Mouse (Mus musculus) embryonic fibroblast, embryonic 13.5 days (primary cell): ENCODE results near the gene Dbn1. TPM values are rescaled to one million over a fixed set of nuclear protein-coding genes. Genes with fewer than 3 reads are reported as not detected.

Experiments
- H3K27ac ChIP-seq: 2 replicates; pipeline ENCODE4 v1.5.1; 2012; ENCODE audit warnings: low read length, control low read depth, inconsistent platforms; ENCODE audit not compliant: insufficient read depth
- H3K4me1 ChIP-seq: 2 replicates; pipeline ENCODE4 v1.6.1; 2011; ENCODE audit warnings: low read length; ENCODE audit not compliant: control insufficient read depth, insufficient read depth
- H3K4me3 ChIP-seq: 2 replicates; pipeline ENCODE4 v1.5.1; 2011; ENCODE audit warnings: mild to moderate bottlenecking, control low read depth, low read length; ENCODE audit not compliant: insufficient read depth
- CTCF ChIP-seq: IDR thresholded peaks from 2 replicates; pipeline ENCODE4 v1.5.1; 2011; ENCODE audit warnings: mild to moderate bottlenecking, control low read depth, low read length, moderate library complexity, borderline replicate concordance; ENCODE audit not compliant: insufficient read depth
- POLR2A ChIP-seq: IDR thresholded peaks from 2 replicates; pipeline ENCODE4 v1.6.1; 2011; ENCODE audit warnings: low read depth, mild to moderate bottlenecking, control low read depth, low read length, moderate library complexity
- polyA plus RNA-seq: library from polyadenylated mRNA; stranded (reverse); fragments of >200 nt; gene quantifications from 2 replicates; pipeline ENCODE4 v1.2.4, GENCODE M21; 2011; ENCODE audit warnings: low read depth; ENCODE audit not compliant: missing spikeins, insufficient read length

Dbn1 gene
- polyA plus RNA-seq, 1 experiment: 105 TPM

DNA sequence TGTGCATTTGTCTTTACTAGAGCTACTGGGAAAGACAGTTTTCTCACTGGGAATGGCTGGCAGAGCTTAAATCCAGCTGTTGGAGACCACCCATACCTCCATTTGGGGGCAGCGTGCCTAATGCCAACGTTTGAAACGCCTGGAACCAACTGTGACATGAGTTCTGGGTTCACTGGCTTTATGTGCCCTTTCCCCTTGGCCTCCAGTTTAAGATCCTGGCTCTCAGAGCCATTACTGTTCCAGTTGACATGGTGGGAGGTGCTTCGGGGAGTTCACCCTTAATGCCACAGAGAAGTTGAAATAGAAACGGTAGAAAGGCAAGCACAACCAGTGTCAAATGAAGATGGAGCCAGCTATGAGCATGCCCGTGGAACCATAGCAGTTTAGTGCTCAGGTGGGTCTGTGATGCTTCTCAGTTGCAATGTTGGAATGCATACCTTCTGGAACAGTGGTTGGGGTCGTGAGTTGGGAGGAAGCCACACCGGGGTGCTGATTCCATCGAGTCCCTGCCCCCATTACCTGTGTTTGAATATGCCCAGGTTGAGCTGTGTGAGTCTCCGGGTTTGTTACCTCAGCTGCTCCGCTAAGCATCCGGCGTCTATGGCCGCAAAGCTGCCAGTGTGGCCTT, 24.4 kb downstream of the Dbn1 start:
- H3K27ac ChIP-seq: no peak overlapping the region
- TF ChIP-seq POLR2A: no peak
- no peak for TF ChIP-seq CTCF
- peak overlapping the region; percentile 68; the same call in 1 of the 2 replicates for H3K4me3 ChIP-seq

DNA sequence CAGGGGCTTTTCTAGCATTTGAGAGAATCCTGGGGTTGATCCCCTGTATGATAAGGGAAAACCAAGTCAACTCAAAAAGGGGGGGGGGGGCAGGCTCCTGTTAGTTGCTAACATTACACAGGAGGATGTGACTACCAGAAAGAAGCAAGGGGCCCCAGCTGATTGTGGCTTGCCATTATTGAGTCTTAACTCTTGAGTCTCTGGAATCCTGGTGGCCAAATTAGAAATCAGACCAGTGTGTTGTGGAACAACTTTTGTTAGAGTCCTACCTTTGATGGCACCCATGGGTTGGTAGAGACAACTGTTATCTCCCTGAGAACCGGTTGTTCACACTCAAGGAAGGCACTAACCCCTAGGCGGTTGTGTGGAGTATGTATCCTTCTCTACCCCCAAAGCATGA, 24.9 kb downstream of the Dbn1 start:
- H3K27ac ChIP-seq: no peak overlapping the region
- 0 out of 2 replicates have a peak, but pooled peaks cover 10% of the 10 kb centered on the region for H3K4me1 ChIP-seq
- TF ChIP-seq POLR2A: no peak
- no peak for TF ChIP-seq CTCF
- H3K4me3 ChIP-seq: no peak overlapping the region

More for the DNA sequence above, 24.4 kb downstream of the Dbn1 start:
- H3K4me1 ChIP-seq: 0 out of 2 replicates have a peak, but pooled peaks cover 10% of the 10 kb centered on the region

GRCm38 (mm10) chr13:55451785-55452549, 35.9 kb downstream of the Dbn1 start:
- no peaks in the 10 kb centered on the region; the same call in 1 of the 2 replicates for H3K4me1 ChIP-seq
- TF ChIP-seq POLR2A (no peak), CTCF (no peak)
- no peak overlapping the region for H3K4me3 ChIP-seq
- no peak overlapping the region for H3K27ac ChIP-seq

- TF ChIP-seq POLR2A (no peak), CTCF (no peak)
- no peak overlapping the region for H3K27ac ChIP-seq
- no peak overlapping the region for H3K4me3 ChIP-seq
- H3K4me1 ChIP-seq: peaks cover 5% of the 10 kb centered on the region; the same call in 1 of the 2 replicates
Measured at GRCm38 (mm10) chr13:55451296-55451695, 36.6 kb downstream of the Dbn1 start.

DNA sequence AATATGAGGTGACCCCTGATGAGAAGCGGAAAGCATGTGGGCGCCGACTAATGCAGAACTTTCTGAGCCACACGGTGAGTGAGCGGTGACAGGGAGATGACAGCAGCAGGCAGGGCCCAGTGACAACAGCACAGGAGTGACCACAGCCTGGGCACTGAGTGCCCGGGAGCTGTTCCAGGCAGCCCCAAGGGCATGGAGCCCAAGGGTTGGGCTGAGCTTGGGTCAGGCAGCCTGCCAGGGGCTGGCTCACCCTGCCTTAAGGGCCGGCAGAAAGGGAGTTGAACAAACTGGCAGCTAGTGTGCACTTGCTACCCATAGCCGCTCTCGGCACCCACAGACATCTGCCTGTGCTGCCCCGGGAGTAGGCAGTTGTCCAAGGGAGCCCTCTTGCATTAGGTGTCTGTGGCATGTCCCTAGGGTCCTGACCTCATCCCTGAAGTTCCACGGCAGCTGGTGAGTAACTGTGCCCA, 37.4 kb downstream of the Dbn1 start:
- H3K4me1 ChIP-seq: peaks cover 5% of the 10 kb centered on the region; the same call in 1 of the 2 replicates
- H3K27ac ChIP-seq: no peak overlapping the region
- H3K4me3 ChIP-seq: no peak overlapping the region
- TF ChIP-seq CTCF (no peak), POLR2A (no peak)

- Histone ChIP-seq H3K4me1 (peaks cover 5% of the 10 kb centered on the region; the same call in 1 of the 2 replicates), H3K27ac (no peak overlapping the region), H3K4me3 (no peak overlapping the region)
- TF ChIP-seq CTCF (no peak), POLR2A (no peak)
Measured at GRCm38 (mm10) chr13:55449679-55450441, 38.1 kb downstream of the Dbn1 start.

GRCm38 (mm10) chr13:55449205-55449604, 38.7 kb downstream of the Dbn1 start:
- TF ChIP-seq POLR2A: no peak
- TF ChIP-seq CTCF: no peak
- Histone ChIP-seq H3K4me1 (peaks cover 5% of the 10 kb centered on the region; the same call in 1 of the 2 replicates), H3K27ac (no peak overlapping the region), H3K4me3 (no peak overlapping the region)

- peaks cover 8% of the 10 kb centered on the region; the same call in 1 of the 2 replicates for H3K4me1 ChIP-seq
- no peak overlapping the region for H3K4me3 ChIP-seq
- TF ChIP-seq POLR2A: no peak
- TF ChIP-seq CTCF: no peak
- H3K27ac ChIP-seq: no peak overlapping the region
Measured at GRCm38 (mm10) chr13:55448131-55448530, 39.8 kb downstream of the Dbn1 start.

- no peak overlapping the region for H3K27ac ChIP-seq
- peaks cover 8% of the 10 kb centered on the region; the same call in 1 of the 2 replicates for H3K4me1 ChIP-seq
- TF ChIP-seq CTCF (no peak), POLR2A (no peak)
- no peak overlapping the region for H3K4me3 ChIP-seq
Measured at GRCm38 (mm10) chr13:55447543-55447943, 40.4 kb downstream of the Dbn1 start.
